Mouse (Mus musculus): ENCODE results near the gene Fam222b.
"Not testable (repeated sequence)": the region's sequence is repeated elsewhere in the genome, so short reads cannot be mapped to it uniquely, and the experiment has no call there.

The Fam222b gene

DNA sequence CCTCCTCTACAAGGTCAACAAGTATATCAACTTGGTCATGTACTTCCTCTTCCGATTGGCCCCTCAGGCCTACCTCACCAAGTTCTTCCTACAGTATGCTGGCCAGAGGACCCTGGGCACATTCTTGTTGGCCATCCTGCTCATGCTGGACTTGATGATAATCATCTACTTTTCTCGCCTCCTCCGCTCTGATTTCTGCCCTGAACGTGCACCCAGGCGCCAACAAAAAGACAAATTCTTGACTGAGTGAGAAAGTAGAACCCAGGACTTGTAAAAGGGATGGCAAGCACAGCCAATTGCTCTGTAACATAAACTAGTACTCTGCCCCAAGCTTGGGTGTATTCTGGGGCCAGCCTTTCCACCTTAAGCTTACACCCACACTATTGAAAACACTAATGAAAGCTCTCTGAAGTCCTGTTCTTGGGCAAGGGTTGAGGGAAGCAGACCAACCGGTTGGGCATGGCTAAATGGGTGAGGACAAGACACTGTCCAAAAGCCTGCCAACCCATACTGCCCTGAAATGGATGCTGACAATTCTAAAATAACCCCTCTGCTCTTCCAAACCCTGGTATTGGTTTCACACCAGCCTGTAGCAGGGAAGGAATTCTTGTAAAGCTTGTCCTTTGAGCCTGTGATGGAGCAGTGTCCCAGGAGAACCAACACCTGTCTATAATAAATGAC is 85.8 kb downstream of the Fam222b start:
- DNase-seq (ENCODE audit: low read depth) = peak; percentile 20

DNA sequence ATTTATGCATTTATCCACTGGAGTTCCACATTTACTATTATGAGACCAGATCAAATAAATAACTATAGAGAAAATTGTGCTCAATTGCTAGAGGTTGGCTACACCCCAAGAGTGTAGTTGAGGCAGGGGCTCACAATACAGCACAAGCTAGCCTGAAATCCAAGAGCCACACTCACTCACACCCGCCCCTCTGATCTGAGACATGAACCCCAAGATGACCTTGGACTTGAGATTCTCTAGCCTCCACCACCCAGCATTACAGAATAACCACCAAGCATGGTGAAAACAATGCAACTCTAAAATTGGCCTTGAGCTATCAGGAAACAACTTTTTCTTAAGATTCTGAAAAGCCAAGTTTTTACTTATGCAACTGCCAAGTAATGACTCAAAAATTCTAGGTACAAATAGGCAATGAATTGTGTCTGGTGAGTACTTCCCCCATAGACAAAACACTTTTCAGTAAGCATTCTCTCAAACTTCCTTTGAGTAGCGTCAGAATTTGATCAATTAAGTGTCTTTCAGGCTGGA is 87.4 kb downstream of the Fam222b start:
- peak; percentile 18 for DNase-seq (ENCODE audit: low read depth)

GRCm38 (mm10) chr11:78182450-78182849 is 88.0 kb downstream of the Fam222b start:
- DNase-seq (ENCODE audit: low read depth) = peak; percentile 42

DNA sequence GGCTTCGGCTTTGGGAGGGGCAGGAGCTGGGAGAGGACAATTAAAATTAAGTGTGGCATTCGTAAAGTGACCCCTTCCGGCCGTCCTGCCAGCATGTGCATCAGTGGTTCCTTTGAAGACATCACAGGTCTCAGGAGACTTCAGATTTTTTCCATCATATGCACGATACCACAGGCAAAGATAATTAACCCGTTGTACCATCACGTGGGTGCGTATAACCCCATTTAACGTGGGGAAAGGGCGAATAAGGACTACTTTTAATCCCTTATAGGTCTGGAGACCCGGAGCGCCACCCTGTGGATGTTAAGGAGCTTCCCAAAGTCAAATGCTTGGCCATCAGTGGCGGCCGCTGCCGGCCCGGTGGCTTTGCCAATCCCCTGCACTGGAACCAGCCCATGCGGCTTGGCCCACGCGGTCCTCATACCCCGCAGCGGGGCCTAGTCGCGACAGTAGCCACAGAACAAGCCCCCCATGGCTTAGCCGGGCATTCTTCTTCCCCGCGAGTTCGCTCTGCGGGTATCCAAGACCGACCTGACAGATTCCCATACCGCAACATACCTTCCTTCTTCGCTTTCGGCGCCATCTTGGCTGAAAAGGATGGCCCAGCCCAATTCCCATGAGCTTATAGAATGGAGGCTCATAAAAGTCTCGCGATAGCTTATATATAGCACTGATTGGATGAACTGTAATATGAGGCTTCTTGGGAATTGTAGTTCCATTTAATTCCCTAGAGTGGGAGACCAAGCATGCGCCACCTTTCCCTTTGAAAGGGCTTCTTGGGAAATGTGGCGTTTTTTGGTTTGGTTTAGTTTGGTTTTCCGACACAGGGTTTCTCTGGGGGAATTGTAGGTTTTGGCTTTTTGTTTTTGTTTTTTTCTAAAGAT is 88.7 kb downstream of the Fam222b start, which contains the start of gene Rpl23a:
Gene Rpl23a, minus strand, starts transcription at position 624 of the 884 bp plus-strand sequence.
- peak; percentile 93 for DNase-seq (ENCODE audit: low read depth)

- peak; percentile 52 for DNase-seq (ENCODE audit: low read depth)
Measured at GRCm38 (mm10) chr11:78183884-78184514, 89.5 kb downstream of the Fam222b start.

GRCm38 (mm10) chr11:78184702-78185101 is 90.2 kb downstream of the Fam222b start:
- not testable (repeated sequence) for DNase-seq (ENCODE audit: low read depth)

GRCm38 (mm10) chr11:78188331-78189233 is 94.1 kb downstream of the Fam222b start, which contains the start of gene Rab34:
TSS of gene Rab34 (plus strand) at chr11:78188430.
- DNase-seq (ENCODE audit: low read depth) = peak; percentile 51

- peak; percentile 58 for DNase-seq (ENCODE audit: low read depth)
Measured at GRCm38 (mm10) chr11:78189234-78190040, 95.0 kb downstream of the Fam222b start.

GRCm38 (mm10) chr11:78190041-78190440 is 95.6 kb downstream of the Fam222b start:
- DNase-seq (ENCODE audit: low read depth) = no peak

DNA sequence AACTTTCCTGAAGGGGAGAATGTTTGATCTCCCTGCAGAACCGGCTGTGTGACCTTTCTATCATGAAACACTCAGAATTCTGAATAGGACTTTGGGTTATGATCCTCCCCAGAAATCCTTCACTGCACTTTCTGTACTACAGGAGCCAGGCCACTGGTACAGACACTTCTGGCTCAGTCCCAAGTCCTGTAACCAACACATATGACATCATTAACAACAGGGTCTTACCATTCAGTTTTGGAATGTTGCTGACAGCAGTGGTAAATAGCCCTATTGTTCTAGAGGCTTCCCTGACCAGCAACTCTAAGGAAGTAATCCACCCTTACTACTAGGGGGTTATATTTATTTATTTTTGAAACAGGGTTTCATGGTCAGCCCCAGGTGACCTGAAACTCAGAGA is 98.7 kb downstream of the Fam222b start, which contains the start of gene Proca1:
Gene Proca1, plus strand, starts transcription at position 280 of the 400 bp plus-strand sequence.
- DNase-seq (ENCODE audit: low read depth) = no peak

GRCm38 (mm10) chr11:78194411-78195100 is 100.1 kb downstream of the Fam222b start:
- DNase-seq (ENCODE audit: low read depth) = peak; percentile 82

DNA sequence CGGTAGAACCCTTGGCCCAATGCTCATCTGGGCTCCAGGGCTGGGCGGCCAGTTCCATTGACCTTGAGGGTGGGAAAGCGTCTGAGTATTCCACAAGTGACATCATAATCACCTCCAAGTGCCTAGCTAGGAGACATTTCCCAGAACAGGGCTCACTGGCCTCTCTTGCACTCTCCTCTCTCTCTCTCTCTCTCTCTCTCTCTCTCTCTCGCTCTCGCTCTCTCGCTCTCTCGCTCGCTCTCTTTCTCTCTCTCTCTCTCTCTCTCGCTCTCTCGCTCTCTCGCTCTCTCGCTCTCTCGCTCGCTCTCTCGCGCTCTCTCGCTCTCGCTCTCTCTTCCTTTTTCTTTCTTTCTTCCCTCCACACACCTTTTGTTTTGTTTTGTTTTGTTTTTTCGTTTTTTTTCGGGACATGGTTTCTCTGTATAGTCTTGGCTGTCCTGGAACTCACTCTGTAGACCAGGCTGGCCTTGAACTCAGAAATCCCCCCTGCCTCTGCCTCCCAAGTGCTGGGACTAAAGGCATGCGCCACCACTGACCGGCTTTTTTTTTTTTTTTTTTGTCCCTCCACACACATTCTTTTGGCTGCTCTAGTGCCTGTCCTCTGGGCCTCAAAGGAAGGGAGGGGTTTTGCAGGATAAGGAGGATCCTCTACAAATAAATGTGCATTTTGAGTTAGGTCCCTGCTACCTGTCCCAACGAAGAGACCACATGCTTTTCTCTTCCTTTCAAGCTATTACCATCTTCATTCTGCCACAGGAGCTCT is 100.8 kb downstream of the Fam222b start:
- no peak for DNase-seq (ENCODE audit: low read depth)

DNA sequence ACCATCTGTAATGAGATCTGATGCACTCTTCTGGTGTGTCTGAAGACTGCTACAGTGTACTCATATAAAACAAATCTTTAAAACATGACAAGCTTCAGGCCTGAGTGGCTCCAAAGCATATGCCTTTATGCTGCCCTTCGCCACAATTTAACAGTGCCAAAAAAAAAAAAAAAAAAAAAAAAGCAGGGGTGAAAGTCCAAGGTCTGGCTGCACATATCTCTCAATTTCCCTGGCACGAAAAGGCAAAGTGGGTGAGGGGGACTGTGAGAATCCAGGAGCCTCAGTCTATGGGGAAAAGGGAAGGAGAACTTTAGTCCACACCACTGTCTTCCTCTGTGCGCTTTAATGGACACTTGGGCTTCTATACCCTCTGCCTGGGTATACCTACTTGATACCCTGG is 107.9 kb downstream of the Fam222b start:
- DNase-seq (ENCODE audit: low read depth) = no peak

GRCm38 (mm10) chr11:78204287-78204686 is 109.8 kb downstream of the Fam222b start:
- DNase-seq (ENCODE audit: low read depth) = no peak

DNA sequence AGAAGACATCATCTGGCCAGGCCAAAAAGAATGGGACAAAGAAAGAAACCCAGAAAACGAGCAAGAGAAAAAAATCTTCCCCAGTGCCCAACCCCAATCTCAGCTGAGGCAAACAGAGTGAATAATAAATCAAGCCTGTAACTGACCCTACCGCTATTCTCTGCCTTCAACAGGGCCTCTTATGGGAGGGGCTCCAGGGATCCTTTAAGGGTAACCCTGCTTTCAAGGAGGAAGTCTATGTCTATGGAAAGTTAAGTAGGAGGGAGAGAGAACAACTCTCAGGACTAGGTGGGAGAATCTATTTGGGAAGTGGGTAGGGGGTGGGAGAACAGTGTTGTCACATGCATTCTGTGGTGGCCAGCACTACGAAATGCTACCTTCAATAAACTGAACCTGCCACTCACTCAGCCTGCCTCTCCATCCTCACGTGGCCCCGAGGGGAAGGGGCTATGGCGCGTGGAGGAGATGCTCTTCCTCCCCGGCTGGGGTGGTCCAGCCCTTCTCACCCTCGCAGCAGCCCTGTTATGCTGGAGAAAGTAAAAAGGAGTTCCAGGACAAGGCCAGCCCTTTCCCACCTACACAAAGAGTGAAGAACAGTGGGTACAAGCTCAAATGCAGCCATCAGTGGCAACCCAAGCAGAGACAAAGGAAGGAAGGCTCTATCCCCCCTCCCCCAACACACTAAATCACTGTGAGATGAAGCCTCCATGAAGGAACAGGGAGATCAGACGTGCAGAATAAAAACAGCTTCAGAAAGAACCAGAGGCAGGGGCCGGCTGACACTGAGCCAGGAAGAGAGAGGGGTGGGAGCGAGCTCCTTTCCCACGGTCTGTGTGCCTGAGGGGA is 111.1 kb downstream of the Fam222b start:
- DNase-seq (ENCODE audit: low read depth) = no peak
